11 mouse cellular contexts compared by ENCODE assay signal in the genomic region with DNA sequence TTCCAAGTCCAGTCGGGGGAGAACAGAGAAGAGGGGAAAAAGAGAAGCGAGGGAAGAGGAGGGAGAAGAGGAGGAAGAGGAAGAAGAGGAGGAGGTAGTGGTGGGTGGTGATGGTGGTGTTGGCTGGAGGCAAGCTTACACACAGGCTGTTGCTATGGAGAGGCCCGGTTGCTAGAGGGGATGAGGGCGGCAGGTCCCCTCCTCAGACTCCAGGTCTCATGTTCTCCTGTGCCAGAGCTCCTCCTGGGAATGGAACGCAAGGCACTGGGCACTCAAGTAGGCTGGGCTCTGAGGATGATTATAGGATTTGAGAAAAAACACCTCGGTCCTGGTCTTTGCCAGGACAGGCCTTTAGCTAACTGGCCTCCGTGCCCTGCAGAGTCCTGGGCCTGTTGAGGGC.
A peak's percentile ranks its signal among the peaks of the same experiment; 100 is the strongest.
DNase-seq lines count a peak whose midpoint lies in the region; ATAC-seq and TF ChIP-seq lines count a peak whose summit lies in the region.
"Had no signal": no experiment of that assay in that cellular context is flagged by ENCODE, and none has a peak within 500 bp of the region (broad histone marks: within the 10 kb centered on the region; RNA-seq: fewer than 3 reads in every experiment).

No protein-coding gene starts in this region.

- H3K36me3 ChIP-seq in heart, embryonic 13.5 days, result no peaks in the 10 kb centered on the region
- H3K36me3 ChIP-seq in heart, adult 2 months (ENCODE audit: control insufficient read depth, insufficient read depth, low read length), result no peaks in the 10 kb centered on the region
- H3K36me3 ChIP-seq in forebrain, embryonic 12.5 days (replicated peaks), result no peaks in the 10 kb centered on the region
- no peaks in the 10 kb centered on the region for H3K36me3 ChIP-seq in limb, embryonic 11.5 days (ENCODE audit: control insufficient read depth, insufficient read depth, low read length)
- no peaks in the 10 kb centered on the region for H3K36me3 ChIP-seq in neural tube, embryonic 12.5 days
- H3K36me3 ChIP-seq: G1E; liver, embryonic 13.5 days had no signal

- no peak overlapping the region for H3K27ac ChIP-seq in heart, embryonic 13.5 days (replicated peaks)
- H3K27ac ChIP-seq in heart, adult 2 months, result no peak overlapping the region
- H3K27ac ChIP-seq in forebrain, embryonic 12.5 days, result peak overlapping the region; percentile 98
- H3K27ac ChIP-seq in limb, embryonic 11.5 days (replicated peaks; ENCODE audit: low read depth, low read length), result no peak overlapping the region
- H3K27ac ChIP-seq in neural tube, embryonic 12.5 days, result no peak overlapping the region
- no peak overlapping the region; the same call in 1 of the 2 replicates for H3K27ac ChIP-seq in left cerebral cortex, adult 2 months
- H3K27ac ChIP-seq: liver, embryonic 13.5 days had no signal

- ATAC-seq in heart, embryonic 13.5 days (ENCODE audit: extremely low read depth, insufficient number of reproducible peaks, low FRiP score, low TSS enrichment), result no peak
- 0 out of 2 replicates have a peak, but pooled peaks have one; percentile 3 for ATAC-seq in forebrain, embryonic 12.5 days (ENCODE audit: low FRiP score)
- ATAC-seq in limb, embryonic 11.5 days (ENCODE audit: insufficient number of reproducible peaks, low FRiP score, low TSS enrichment, low read depth), result no peak
- no peak for ATAC-seq in neural tube, embryonic 12.5 days (ENCODE audit: low FRiP score, low read depth)
- ATAC-seq: intestine, embryonic 16.5 days had no signal

- TF ChIP-seq CTCF in heart, adult 2 months (IDR thresholded peaks at IDR 0.05), result no peak
- TF ChIP-seq CTCF in left cerebral cortex, adult 2 months (IDR thresholded peaks at IDR 0.05), result no peak

- H3K79me2 ChIP-seq in heart, adult 2 months (replicated peaks; ENCODE audit: control insufficient read depth, insufficient read depth, low read length), result no peaks in the 10 kb centered on the region

- intact Hi-C loops in heart, adult 2 months (cut with DNase I), result no loop called here
- intact Hi-C loops in left cerebral cortex, adult 2 months (cut with DNase I), result loop anchor here (5.0 to 10.0 kb wide), 2 partner anchors 196 to 307 kb away; no protein-coding TSS in a partner anchor

- WGBS in heart, embryonic 13.5 days, result 15% methylated on average over 7 of the region's 7 CpGs
- WGBS in heart, adult 2 months, result 22% methylated on average over 7 of the region's 7 CpGs
- 4% methylated on average over 7 of the region's 7 CpGs for WGBS in forebrain, embryonic 12.5 days
- 6% methylated on average over 7 of the region's 7 CpGs for WGBS in limb, embryonic 11.5 days
- 8% methylated on average over 7 of the region's 7 CpGs for WGBS in neural tube, embryonic 12.5 days

- H3K9me3 ChIP-seq in heart, embryonic 13.5 days, result no peaks in the 10 kb centered on the region
- H3K9me3 ChIP-seq in forebrain, embryonic 12.5 days, result no peaks in the 10 kb centered on the region
- H3K9me3 ChIP-seq in limb, embryonic 11.5 days (ENCODE audit: control insufficient read depth, low read length), result no peaks in the 10 kb centered on the region
- no peaks in the 10 kb centered on the region for H3K9me3 ChIP-seq in neural tube, embryonic 12.5 days
- H3K9me3 ChIP-seq: liver, embryonic 13.5 days had no signal

- peaks cover 29% of the 10 kb centered on the region for H3K4me1 ChIP-seq in heart, embryonic 13.5 days
- no peaks in the 10 kb centered on the region for H3K4me1 ChIP-seq in heart, adult 2 months (ENCODE audit: control insufficient read depth, insufficient read depth, low read length)
- H3K4me1 ChIP-seq in forebrain, embryonic 12.5 days, result peaks cover 45% of the 10 kb centered on the region
- H3K4me1 ChIP-seq in limb, embryonic 11.5 days (ENCODE audit: control insufficient read depth, insufficient read depth, low read length), result peaks cover 16% of the 10 kb centered on the region
- peaks cover 56% of the 10 kb centered on the region for H3K4me1 ChIP-seq in neural tube, embryonic 12.5 days
- H3K4me1 ChIP-seq: liver, embryonic 13.5 days had no signal

- no peak overlapping the region for H3K4me3 ChIP-seq in heart, embryonic 13.5 days
- no peak overlapping the region for H3K4me3 ChIP-seq in heart, adult 2 months
- peak overlapping the region; percentile 72 for H3K4me3 ChIP-seq in forebrain, embryonic 12.5 days (replicated peaks)
- no peak overlapping the region for H3K4me3 ChIP-seq in limb, embryonic 11.5 days (ENCODE audit: low read depth, low read length)
- no peak overlapping the region for H3K4me3 ChIP-seq in neural tube, embryonic 12.5 days
- no peak overlapping the region for H3K4me3 ChIP-seq in left cerebral cortex, adult 2 months
- H3K4me3 ChIP-seq: liver, embryonic 13.5 days had no signal

- peak overlapping the region; percentile 54; the same call in 1 of the 2 replicates for H3K4me2 ChIP-seq in heart, embryonic 13.5 days
- H3K4me2 ChIP-seq in forebrain, embryonic 12.5 days, result peak overlapping the region; percentile 68
- H3K4me2 ChIP-seq in limb, embryonic 11.5 days (ENCODE audit: low read depth, severe bottlenecking), result no peak overlapping the region
- H3K4me2 ChIP-seq in neural tube, embryonic 12.5 days (replicated peaks), result peak overlapping the region; percentile 55
- H3K4me2 ChIP-seq: liver, embryonic 13.5 days had no signal

- H3K27me3 ChIP-seq in heart, embryonic 13.5 days (replicated peaks), result peaks cover 98% of the 10 kb centered on the region
- H3K27me3 ChIP-seq in heart, adult 2 months (ENCODE audit: control insufficient read depth, insufficient read depth, low read length), result peaks cover 11% of the 10 kb centered on the region; the same call in 1 of the 2 replicates
- H3K27me3 ChIP-seq in forebrain, embryonic 12.5 days, result peaks cover 67% of the 10 kb centered on the region
- H3K27me3 ChIP-seq in limb, embryonic 11.5 days (ENCODE audit: control insufficient read depth, insufficient read depth, low read length), result peaks cover 64% of the 10 kb centered on the region
- H3K27me3 ChIP-seq in neural tube, embryonic 12.5 days (replicated peaks), result peaks cover 48% of the 10 kb centered on the region

- no peak overlapping the region for H3K9ac ChIP-seq in heart, embryonic 13.5 days
- H3K9ac ChIP-seq in heart, adult 2 months (ENCODE audit: low read depth, low read length), result no peak overlapping the region
- H3K9ac ChIP-seq in forebrain, embryonic 12.5 days, result peak overlapping the region; percentile 88
- H3K9ac ChIP-seq in limb, embryonic 11.5 days (ENCODE audit: low read length), result no peak overlapping the region
- H3K9ac ChIP-seq in neural tube, embryonic 12.5 days, result no peak overlapping the region
- H3K9ac ChIP-seq: liver, embryonic 13.5 days had no signal

- TF ChIP-seq POLR2A in heart, adult 2 months (IDR thresholded peaks at IDR 0.05; ENCODE audit: insufficient read depth, low read depth, low read length), result no peak

- no peak for DNase-seq in heart, adult 2 months
- peak; percentile 38 for DNase-seq in limb, embryonic 11.5 days (ENCODE audit: low spot score)
- no peak for DNase-seq in left cerebral cortex, adult 2 months (ENCODE audit: extremely low spot score in 1 of 2, low spot score in 2 of 2)
- DNase-seq in kidney, adult 8-10 months, result no peak
- no peak for DNase-seq in frontal cortex, postnatal 10 days (ENCODE audit: low spot score in 2 of 2)
- DNase-seq: liver, embryonic 13.5 days had no signal

- no peak for TF ChIP-seq EP300 in heart, adult 2 months (IDR thresholded peaks at IDR 0.05; ENCODE audit: insufficient read depth, low read depth, low read length)
